Comparison of ENCODE assay signal across 20 mouse cellular contexts in genomic region chr2:115919141-115920071, GRCm38 (mm10).
DNase-seq lines count a peak whose midpoint lies in the region; ATAC-seq and TF ChIP-seq lines count a peak whose summit lies in the region.
"Had no signal": no experiment of that assay in that cellular context is flagged by ENCODE, and none has a peak within 500 bp of the region (broad histone marks: within the 10 kb centered on the region; RNA-seq: fewer than 3 reads in every experiment).

No protein-coding gene starts in this region.

- DNase-seq in hindbrain, embryonic 11.5 days (ENCODE audit: low spot score), result no peak
- no peak for DNase-seq in hindbrain, postnatal 0 days (ENCODE audit: low spot score)
- DNase-seq in 3T3-L1 (ENCODE audit: low read depth, low spot score) (peak; percentile 48), MEL (ENCODE audit: low read depth, low spot score) (no peak)
- DNase-seq in left cerebral cortex, adult 8-10 months (ENCODE audit: low spot score in 2 of 2), result no peak
- DNase-seq: cerebellum, adult 8-10 months; heart, postnatal 36 days; kidney, adult 18-20 months; kidney, postnatal 14 days; liver, postnatal 0 days; lung, postnatal 10 days; spleen, adult 18-20 months; thymus, postnatal 36 days had no signal

- TF ChIP-seq CTCF in hindbrain, postnatal 0 days (IDR thresholded peaks at IDR 0.05; ENCODE audit: low read depth), result no peak
- no peak for TF ChIP-seq CTCF in MEL (IDR thresholded peaks at IDR 0.05 in 2 of 3, conservative IDR thresholded peaks at IDR 0.05 in 1 of 3; ENCODE audit: control insufficient read depth in 1 of 3, insufficient read depth in 1 of 3, low read depth in 2 of 3, low read length in 3 of 3, poor library complexity in 1 of 3, severe bottlenecking in 1 of 3)

- no peak for ATAC-seq in hindbrain, embryonic 11.5 days (ENCODE audit: low FRiP score)
- no peak for ATAC-seq in hindbrain, postnatal 0 days
- peak; percentile 29; the same call in 1 of the 2 replicates for ATAC-seq in intestine, embryonic 15.5 days
- ATAC-seq in kidney, embryonic 15.5 days (replicated peaks; ENCODE audit: low FRiP score), result no peak
- ATAC-seq: forebrain, embryonic 16.5 days; liver, postnatal 0 days had no signal

- no peak for TF ChIP-seq EP300 in MEL (IDR thresholded peaks at IDR 0.05; ENCODE audit: low read depth in 1 of 2, low read length in 2 of 2)

- H3K4me3 ChIP-seq in hindbrain, embryonic 11.5 days (ENCODE audit: low read depth, low read length), result no peak overlapping the region
- H3K4me3 ChIP-seq in hindbrain, postnatal 0 days (ENCODE audit: low read length), result no peak overlapping the region
- no peak overlapping the region for H3K4me3 ChIP-seq in MEL (ENCODE audit: control insufficient read depth in 1 of 2, insufficient read depth in 1 of 2, low read depth in 2 of 2, low read length in 2 of 2)
- H3K4me3 ChIP-seq in intestine, embryonic 15.5 days (replicated peaks), result no peak overlapping the region
- H3K4me3 ChIP-seq in kidney, embryonic 15.5 days (replicated peaks), result no peak overlapping the region
- H3K4me3 ChIP-seq: erythroblast, embryonic 14.5 days; left cerebral cortex, adult 2 months; limb, embryonic 10.5 days; neural tube, embryonic 12.5 days had no signal

- no peaks in the 10 kb centered on the region for H3K36me3 ChIP-seq in hindbrain, embryonic 11.5 days (ENCODE audit: control insufficient read depth, insufficient read depth, low read length)
- no peaks in the 10 kb centered on the region for H3K36me3 ChIP-seq in hindbrain, postnatal 0 days (ENCODE audit: insufficient read depth, low read length)
- peaks cover 0 to 31% of the 10 kb centered on the region in 2 experiments; a peak in 2 of 4 replicates for H3K36me3 ChIP-seq in MEL (ENCODE audit: control insufficient read depth in 1 of 2, insufficient read depth in 2 of 2, low read length in 2 of 2)
- no peaks in the 10 kb centered on the region for H3K36me3 ChIP-seq in intestine, embryonic 15.5 days
- H3K36me3 ChIP-seq in kidney, embryonic 15.5 days, result peaks cover 44% of the 10 kb centered on the region
- H3K36me3 ChIP-seq: neural tube, embryonic 12.5 days had no signal

- no peak overlapping the region for H3K4me2 ChIP-seq in hindbrain, embryonic 11.5 days (replicated peaks; ENCODE audit: low read depth, low read length)
- no peak overlapping the region for H3K4me2 ChIP-seq in hindbrain, postnatal 0 days (ENCODE audit: low read depth, low read length)
- H3K4me2 ChIP-seq in intestine, embryonic 15.5 days (replicated peaks), result no peak overlapping the region
- H3K4me2 ChIP-seq in kidney, embryonic 15.5 days, result no peak overlapping the region
- H3K4me2 ChIP-seq: neural tube, embryonic 12.5 days had no signal

- H3K27me3 ChIP-seq in hindbrain, embryonic 11.5 days (ENCODE audit: control insufficient read depth, insufficient read depth, low read length), result no peaks in the 10 kb centered on the region
- H3K27me3 ChIP-seq in hindbrain, postnatal 0 days (ENCODE audit: insufficient read depth, low read length), result no peaks in the 10 kb centered on the region
- H3K27me3 ChIP-seq in MEL (ENCODE audit: control insufficient read depth in 1 of 2, insufficient read depth in 2 of 2, low read length in 2 of 2), result no peaks in the 10 kb centered on the region
- no peaks in the 10 kb centered on the region for H3K27me3 ChIP-seq in intestine, embryonic 15.5 days (replicated peaks)
- no peaks in the 10 kb centered on the region for H3K27me3 ChIP-seq in kidney, embryonic 15.5 days
- H3K27me3 ChIP-seq: neural tube, embryonic 12.5 days had no signal

- no peaks in the 10 kb centered on the region for H3K9me3 ChIP-seq in hindbrain, embryonic 11.5 days (ENCODE audit: control insufficient read depth, low read length)
- no peaks in the 10 kb centered on the region for H3K9me3 ChIP-seq in hindbrain, postnatal 0 days (ENCODE audit: low read length)
- H3K9me3 ChIP-seq in MEL (replicated peaks; ENCODE audit: insufficient read depth, low read length), result no peaks in the 10 kb centered on the region
- H3K9me3 ChIP-seq in intestine, embryonic 15.5 days, result no peaks in the 10 kb centered on the region
- no peaks in the 10 kb centered on the region for H3K9me3 ChIP-seq in kidney, embryonic 15.5 days (replicated peaks)
- H3K9me3 ChIP-seq: limb, embryonic 10.5 days; neural tube, embryonic 12.5 days had no signal

- H3K79me2 ChIP-seq in MEL (ENCODE audit: control insufficient read depth, insufficient read depth, low read length, poor library complexity), result no peaks in the 10 kb centered on the region

- H3K27ac ChIP-seq in hindbrain, embryonic 11.5 days (ENCODE audit: low read depth, low read length), result 0 out of 2 replicates have a peak overlapping the region, but pooled peaks have one; percentile 19
- H3K27ac ChIP-seq in hindbrain, postnatal 0 days, result no peak overlapping the region
- no peak overlapping the region for H3K27ac ChIP-seq in MEL (ENCODE audit: control insufficient read depth, low read depth, low read length)
- H3K27ac ChIP-seq in intestine, embryonic 15.5 days, result no peak overlapping the region
- H3K27ac ChIP-seq in kidney, embryonic 15.5 days, result no peak overlapping the region
- H3K27ac ChIP-seq: left cerebral cortex, adult 2 months; limb, embryonic 10.5 days; neural tube, embryonic 12.5 days had no signal

- TF ChIP-seq POLR2A in MEL (IDR thresholded peaks at IDR 0.05; ENCODE audit: control insufficient read depth in 1 of 2, insufficient read depth in 1 of 2, low read depth in 1 of 2, low read length in 2 of 2, poor library complexity in 1 of 2), result no peak

- WGBS in hindbrain, embryonic 11.5 days, result 79% methylated on average over 14 of the region's 14 CpGs
- WGBS in hindbrain, postnatal 0 days, result 72% methylated on average over 14 of the region's 14 CpGs
- WGBS in intestine, embryonic 15.5 days, result 80% methylated on average over 14 of the region's 14 CpGs
- 76% methylated on average over 14 of the region's 14 CpGs for WGBS in kidney, embryonic 15.5 days

- peaks cover 4% of the 10 kb centered on the region; the same call in 1 of the 2 replicates for H3K4me1 ChIP-seq in hindbrain, embryonic 11.5 days (replicated peaks; ENCODE audit: control insufficient read depth, insufficient read depth, low read length)
- H3K4me1 ChIP-seq in hindbrain, postnatal 0 days (ENCODE audit: insufficient read depth, low read length), result 0 out of 2 replicates have a peak, but pooled peaks cover 9% of the 10 kb centered on the region
- H3K4me1 ChIP-seq in MEL (ENCODE audit: control insufficient read depth in 1 of 2, insufficient read depth in 2 of 2, low read length in 2 of 2), result peaks cover 11 to 24% of the 10 kb centered on the region in 2 experiments
- H3K4me1 ChIP-seq in intestine, embryonic 15.5 days (replicated peaks), result no peaks in the 10 kb centered on the region
- peaks cover 20% of the 10 kb centered on the region for H3K4me1 ChIP-seq in kidney, embryonic 15.5 days

- TF ChIP-seq RAD21 in MEL (IDR thresholded peaks at IDR 0.05; ENCODE audit: low read depth, low read length), result no peak

- H3K9ac ChIP-seq in hindbrain, embryonic 11.5 days (ENCODE audit: low read depth, low read length), result no peak overlapping the region
- no peak overlapping the region for H3K9ac ChIP-seq in hindbrain, postnatal 0 days (replicated peaks; ENCODE audit: low read length)
- no peak overlapping the region for H3K9ac ChIP-seq in MEL (ENCODE audit: control insufficient read depth, low read depth, low read length, poor library complexity, severe bottlenecking)
- no peak overlapping the region for H3K9ac ChIP-seq in intestine, embryonic 15.5 days
- H3K9ac ChIP-seq in kidney, embryonic 15.5 days, result no peak overlapping the region
- H3K9ac ChIP-seq: liver, postnatal 0 days; neural tube, embryonic 12.5 days had no signal

TF ChIP-seq in MEL, 35 proteins besides CTCF, POLR2A, EP300 and RAD21:
- TF ChIP-seq GATA1 (IDR thresholded peaks at IDR 0.05; ENCODE audit: low read depth, low read length) (no peak), CHD2 (IDR thresholded peaks at IDR 0.05; ENCODE audit: low read length) (no peak), MEF2A (IDR thresholded peaks at IDR 0.05; ENCODE audit: extremely low read depth, insufficient replicate concordance, low read depth, low read length, poor library complexity, severe bottlenecking) (no peak), POLR2AphosphoS5 (IDR thresholded peaks at IDR 0.05; ENCODE audit: borderline replicate concordance, low read depth, low read length) (no peak), ZNF384 (IDR thresholded peaks at IDR 0.05; ENCODE audit: low read depth, low read length) (peak; percentile 61)
